Mouse (Mus musculus) embryonic fibroblast, embryonic 13.5 days (primary cell): ENCODE results near the gene Lmtk3.

Source experiments
- CTCF ChIP-seq: IDR thresholded peaks from 2 replicates; pipeline ENCODE4 v1.5.1; 2011; ENCODE audit warnings: mild to moderate bottlenecking, control low read depth, low read length, moderate library complexity, borderline replicate concordance; ENCODE audit not compliant: insufficient read depth
- POLR2A ChIP-seq: IDR thresholded peaks from 2 replicates; pipeline ENCODE4 v1.6.1; 2011; ENCODE audit warnings: low read depth, mild to moderate bottlenecking, control low read depth, low read length, moderate library complexity

DNA sequence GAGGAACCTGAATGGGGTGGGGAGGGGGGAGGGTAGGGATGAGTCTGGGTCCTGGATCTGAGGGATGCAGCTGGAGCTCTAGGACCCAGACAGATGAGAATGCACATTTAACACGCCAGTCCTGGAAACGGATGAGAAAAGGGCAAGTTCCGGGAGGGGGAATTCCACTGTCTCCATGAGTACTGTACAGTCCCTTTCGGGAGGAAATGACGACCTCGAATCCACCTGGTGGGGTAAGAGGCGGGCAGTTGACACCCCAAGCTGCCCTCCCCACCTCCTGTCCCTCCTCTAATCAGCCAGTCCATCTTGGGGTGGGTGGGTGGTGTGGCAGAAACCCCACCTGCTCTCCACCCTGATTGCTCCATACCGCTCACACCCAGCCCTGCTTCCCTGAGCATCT is 17.5 kb upstream of the Lmtk3 start:
- TF ChIP-seq POLR2A (no peak), CTCF (no peak)
